Mouse (Mus musculus): ENCODE data around the gene Pcp4l1.

Pcp4l1 gene

GRCm38 (mm10) chr1:171221281-171222193, 25.5 kb upstream of the Pcp4l1 start:
- DNase-seq (ENCODE audit: low read depth, low spot score), result peak; percentile 28

GRCm38 (mm10) chr1:171220871-171221270, 24.8 kb upstream of the Pcp4l1 start:
- peak; percentile 91 for DNase-seq (ENCODE audit: low read depth, low spot score)

GRCm38 (mm10) chr1:171216241-171216955, 20.3 kb upstream of the Pcp4l1 start:
- DNase-seq (ENCODE audit: low read depth, low spot score), result no peak

GRCm38 (mm10) chr1:171213801-171214496, 17.9 kb upstream of the Pcp4l1 start, which contains the start of gene Nr1i3:
Nr1i3 (plus strand) TSS chr1:171213970.
- no peak for DNase-seq (ENCODE audit: low read depth, low spot score)

GRCm38 (mm10) chr1:171212854-171213253, 16.8 kb upstream of the Pcp4l1 start:
- DNase-seq (ENCODE audit: low read depth, low spot score), result no peak

- no peak for DNase-seq (ENCODE audit: low read depth, low spot score)
Measured at GRCm38 (mm10) chr1:171209409-171209808, 13.3 kb upstream of the Pcp4l1 start.

- no peak for DNase-seq (ENCODE audit: low read depth, low spot score)
Measured at GRCm38 (mm10) chr1:171205704-171206493, 9.8 kb upstream of the Pcp4l1 start.

GRCm38 (mm10) chr1:171204249-171204644, 8.2 kb upstream of the Pcp4l1 start:
- no peak for DNase-seq (ENCODE audit: low read depth, low spot score)

GRCm38 (mm10) chr1:171203471-171204248, 7.6 kb upstream of the Pcp4l1 start:
- DNase-seq (ENCODE audit: low read depth, low spot score), result no peak

GRCm38 (mm10) chr1:171200769-171201168, 4.7 kb upstream of the Pcp4l1 start:
- DNase-seq (ENCODE audit: low read depth, low spot score), result no peak

- no peak for DNase-seq (ENCODE audit: low read depth, low spot score)
Measured at GRCm38 (mm10) chr1:171199532-171199931, 3.5 kb upstream of the Pcp4l1 start.

GRCm38 (mm10) chr1:171195046-171195822, 834 bp downstream of the Pcp4l1 start:
- DNase-seq (ENCODE audit: low read depth, low spot score), result no peak

GRCm38 (mm10) chr1:171193911-171194830, 1.9 kb downstream of the Pcp4l1 start:
- no peak for DNase-seq (ENCODE audit: low read depth, low spot score)

GRCm38 (mm10) chr1:171193093-171193840, 2.8 kb downstream of the Pcp4l1 start:
- no peak for DNase-seq (ENCODE audit: low read depth, low spot score)

- no peak for DNase-seq (ENCODE audit: low read depth, low spot score)
Measured at GRCm38 (mm10) chr1:171192283-171192682, 3.8 kb downstream of the Pcp4l1 start.

- no peak for DNase-seq (ENCODE audit: low read depth, low spot score)
Measured at GRCm38 (mm10) chr1:171190832-171191231, 5.2 kb downstream of the Pcp4l1 start.

GRCm38 (mm10) chr1:171189476-171190114, 6.5 kb downstream of the Pcp4l1 start:
- DNase-seq (ENCODE audit: low read depth, low spot score), result no peak

All from CD4-positive, CD25-positive, alpha-beta regulatory T cell, adult 2 months (primary cell).